Mouse (Mus musculus) forebrain, embryonic 14.5 days (tissue): ENCODE results near the gene Serpine1. TPM values are rescaled to one million over a fixed set of nuclear protein-coding genes. Genes with fewer than 3 reads are reported as not detected.
A peak's percentile ranks its signal among the peaks of the same experiment; 100 is the strongest.

Source experiments
- ATAC-seq: fragments of 200-750 bp; cut with Nextera tagmentation; 2 replicates; pipeline ENCODE4 v1.8.0; 2017; ENCODE audit warnings: mild to moderate bottlenecking, moderate library complexity
- DNase-seq: peaks from one replicate; pipeline ENCODE4 v3.0.0-alpha.2; 2015; ENCODE audit warnings: low spot score
- H3K27ac ChIP-seq: fragments of 300-500 bp; sonication (generic); 2 replicates; pipeline ENCODE4 v1.5.1; 2014; ENCODE audit warnings: low read depth, mild to moderate bottlenecking, control low read depth, low read length, moderate library complexity
- H3K27me3 ChIP-seq: fragments of 300-500 bp; sonication (generic); replicated peaks from 2 replicates; pipeline ENCODE4 v1.6.1; 2014; ENCODE audit warnings: low read length, control low read depth, mixed read lengths; ENCODE audit not compliant: control insufficient read depth, insufficient read depth
- H3K36me3 ChIP-seq: fragments of 300-500 bp; sonication (generic); 2 replicates; pipeline ENCODE4 v1.6.1; 2014; ENCODE audit warnings: low read length, control low read depth; ENCODE audit not compliant: control insufficient read depth, insufficient read depth
- H3K4me1 ChIP-seq: fragments of 300-500 bp; sonication (generic); 2 replicates; pipeline ENCODE4 v1.6.1; 2014; ENCODE audit warnings: antibody characterized with exemption, low read length, control low read depth; ENCODE audit not compliant: control insufficient read depth, insufficient read depth
- H3K4me2 ChIP-seq: fragments of 300-500 bp; sonication (generic); 2 replicates; pipeline ENCODE4 v1.6.1; 2014; ENCODE audit warnings: mild to moderate bottlenecking, control low read depth, low read length
- H3K4me3 ChIP-seq: fragments of 300-500 bp; sonication (generic); 2 replicates; pipeline ENCODE4 v1.5.1; 2014; ENCODE audit warnings: low read depth, low read length, control low read depth
- H3K9ac ChIP-seq: fragments of 300-500 bp; sonication (generic); 2 replicates; pipeline ENCODE4 v1.6.1; 2014; ENCODE audit warnings: mild to moderate bottlenecking, low read length, control low read depth, moderate library complexity
- H3K9me3 ChIP-seq: fragments of 300-500 bp; sonication (generic); replicated peaks from 2 replicates; pipeline ENCODE4 v1.6.1; 2016; ENCODE audit warnings: low read length, control low read depth, mixed read lengths; ENCODE audit not compliant: control insufficient read depth
- WGBS: fragments of 180-500 bp; shearing (Covaris S2); extraction: QIAGEN DNeasy Blood & Tissue Kit; methylation state at CpG from one replicate; pipeline ENCODE4 v1.1.7; 2014; 5-methylcytosine and 5-hydroxymethylcytosine counted together
- polyA plus RNA-seq: library from polyadenylated mRNA; unstranded; fragments of >200 nt; fragmentation: Nextera tagmentation; extraction: Ambion mirVana; gene quantifications from 2 replicates; pipeline ENCODE4 v1.2.1, GENCODE M21; 2014

Serpine1 gene
- polyA plus RNA-seq, 1 experiment from 2014 or later, result 0.28 TPM

DNA sequence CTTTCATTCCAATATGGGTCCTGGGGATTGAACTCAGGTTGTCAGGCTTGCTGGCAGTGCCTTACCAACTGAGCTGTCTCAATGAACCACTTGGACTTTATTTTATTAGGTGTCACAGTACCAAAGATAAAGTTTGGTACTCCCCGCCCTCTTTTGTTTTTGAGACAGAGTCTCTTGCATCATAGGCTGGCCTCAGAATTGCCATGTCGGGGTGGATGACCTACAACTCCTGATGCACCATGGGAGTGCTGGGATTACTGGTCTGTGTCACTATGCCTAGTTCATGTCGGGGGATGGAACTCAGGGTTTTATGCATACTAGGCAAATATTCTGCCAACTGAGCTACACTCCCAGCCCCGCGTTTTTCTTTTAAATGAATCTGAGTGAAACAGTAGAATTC is 17.2 kb downstream of the Serpine1 start:
- Histone ChIP-seq H3K4me3 (no peak overlapping the region), H3K27ac (no peak overlapping the region), H3K9me3 (no peaks in the 10 kb centered on the region), H3K36me3 (no peaks in the 10 kb centered on the region), H3K4me1 (no peaks in the 10 kb centered on the region), H3K9ac (no peak overlapping the region), H3K27me3 (no peaks in the 10 kb centered on the region), H3K4me2 (no peak overlapping the region)
- WGBS, result 91% methylated on average over 5 of the region's 5 CpGs
- no peak for DNase-seq
- no peak for ATAC-seq

DNA sequence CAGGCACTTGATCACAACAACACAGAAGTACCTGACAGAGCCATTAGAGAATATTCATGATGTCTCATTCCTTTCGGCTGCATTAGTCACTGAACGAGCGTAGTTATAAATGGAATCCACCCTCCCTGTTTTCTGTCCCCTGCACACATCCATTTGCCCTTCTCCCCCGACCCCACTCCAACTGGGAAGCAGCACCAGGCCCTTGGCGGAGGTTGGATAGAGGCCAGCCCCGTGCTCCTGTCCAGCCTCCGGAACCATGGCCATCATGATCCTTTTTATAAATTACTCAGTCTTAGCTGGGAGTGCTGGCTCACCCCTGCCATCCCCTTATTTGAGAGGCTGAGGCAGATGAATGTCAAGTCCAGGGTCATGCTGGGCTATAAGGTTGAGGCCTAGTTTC is 17.8 kb downstream of the Serpine1 start:
- H3K4me1 ChIP-seq, result no peaks in the 10 kb centered on the region
- H3K27ac ChIP-seq, result no peak overlapping the region
- H3K27me3 ChIP-seq, result no peaks in the 10 kb centered on the region
- H3K9ac ChIP-seq, result no peak overlapping the region
- ATAC-seq (no peak), DNase-seq (no peak)
- no peaks in the 10 kb centered on the region for H3K9me3 ChIP-seq
- 80% methylated on average over 7 of the region's 7 CpGs for WGBS
- no peaks in the 10 kb centered on the region for H3K36me3 ChIP-seq
- H3K4me3 ChIP-seq, result no peak overlapping the region
- H3K4me2 ChIP-seq, result no peak overlapping the region

DNA sequence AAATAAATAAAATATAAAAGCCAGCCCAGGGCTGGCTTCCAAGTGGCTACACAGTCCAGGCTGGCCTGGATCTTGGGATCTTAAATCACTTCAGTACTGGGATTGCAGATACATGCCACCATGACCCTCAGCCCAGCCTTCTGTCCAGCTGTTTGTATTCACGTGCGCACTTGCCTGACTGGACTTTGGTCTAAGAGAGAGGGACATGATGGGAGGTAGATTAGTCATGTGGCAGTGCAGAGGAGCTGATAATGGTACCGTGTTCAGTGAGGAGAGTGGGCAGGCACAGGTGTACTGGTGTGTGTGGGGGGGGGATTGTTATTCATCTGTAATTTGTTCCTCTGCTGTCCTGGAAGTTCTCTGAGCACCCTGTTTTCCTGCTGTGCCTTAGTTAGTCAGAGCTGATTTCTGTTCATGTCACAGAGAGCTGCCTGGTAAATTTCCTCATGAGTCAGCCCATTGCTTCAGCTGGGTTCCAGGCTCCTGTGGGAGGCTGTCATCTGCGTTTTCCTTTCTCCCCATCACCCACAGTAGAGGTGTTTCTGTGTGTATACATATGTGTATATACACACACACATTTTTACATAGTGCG is 20.1 kb downstream of the Serpine1 start:
- ATAC-seq, result no peak
- DNase-seq, result no peak
- no peak overlapping the region for H3K4me2 ChIP-seq
- no peaks in the 10 kb centered on the region for H3K36me3 ChIP-seq
- 91% methylated on average over 5 of the region's 5 CpGs for WGBS
- H3K27ac ChIP-seq, result no peak overlapping the region
- no peaks in the 10 kb centered on the region for H3K27me3 ChIP-seq
- no peak overlapping the region for H3K9ac ChIP-seq
- H3K9me3 ChIP-seq, result no peaks in the 10 kb centered on the region
- H3K4me3 ChIP-seq, result no peak overlapping the region
- H3K4me1 ChIP-seq, result no peaks in the 10 kb centered on the region

DNA sequence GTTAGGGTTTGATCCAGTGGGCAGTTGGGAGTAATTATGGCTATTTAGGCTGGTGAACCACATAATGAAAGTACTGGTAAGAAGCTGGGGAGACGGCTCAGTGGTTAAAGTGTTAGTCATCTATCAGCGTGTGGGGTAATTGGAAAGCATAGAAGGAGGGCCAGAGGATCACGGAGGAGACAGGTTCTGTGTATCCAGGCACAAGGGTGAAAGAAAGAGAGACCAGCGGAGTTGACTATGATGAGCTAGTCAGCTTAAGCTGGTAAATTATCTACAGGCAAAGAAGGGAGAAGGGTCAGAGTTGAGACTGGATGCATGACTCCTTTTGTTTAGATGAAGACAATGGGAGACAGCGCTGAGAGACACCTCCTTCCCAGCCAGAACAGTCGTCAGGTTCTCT is 20.9 kb downstream of the Serpine1 start:
- no peaks in the 10 kb centered on the region for H3K9me3 ChIP-seq
- H3K4me1 ChIP-seq, result peaks cover 4% of the 10 kb centered on the region; the same call in 1 of the 2 replicates
- no peak overlapping the region for H3K4me2 ChIP-seq
- no peak for DNase-seq
- 57% methylated on average over 6 of the region's 6 CpGs for WGBS
- no peak overlapping the region for H3K27ac ChIP-seq
- H3K36me3 ChIP-seq, result no peaks in the 10 kb centered on the region
- H3K4me3 ChIP-seq, result no peak overlapping the region
- no peaks in the 10 kb centered on the region for H3K27me3 ChIP-seq
- no peak overlapping the region for H3K9ac ChIP-seq
- ATAC-seq, result no peak

DNA sequence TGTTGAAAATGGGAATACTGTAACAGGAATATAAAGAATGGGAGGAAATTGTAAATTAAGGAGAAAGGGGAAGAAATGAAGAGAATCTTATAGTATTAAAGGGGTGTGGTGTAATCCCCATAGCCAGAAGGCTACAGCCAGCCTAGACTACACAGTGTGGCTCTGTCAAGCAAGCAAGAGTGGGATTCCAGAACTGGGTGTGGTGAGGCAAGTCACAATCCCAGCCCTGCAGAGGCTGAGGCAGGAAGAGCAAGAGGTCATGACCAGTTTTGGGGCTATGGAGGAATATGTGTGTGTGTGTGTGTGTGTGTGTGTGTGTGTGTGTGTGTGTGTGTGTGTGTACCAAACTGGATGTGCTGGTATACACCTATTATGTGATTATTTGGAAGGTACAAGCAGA is 25.1 kb downstream of the Serpine1 start:
- Histone ChIP-seq H3K36me3 (peaks cover 9% of the 10 kb centered on the region), H3K4me2 (no peak overlapping the region), H3K4me1 (peaks cover 11% of the 10 kb centered on the region), H3K4me3 (no peak overlapping the region), H3K27me3 (no peaks in the 10 kb centered on the region), H3K27ac (peak overlapping the region; percentile 73; the same call in 1 of the 2 replicates), H3K9ac (no peak overlapping the region), H3K9me3 (no peaks in the 10 kb centered on the region)
- ATAC-seq (no peak), DNase-seq (no peak)

DNA sequence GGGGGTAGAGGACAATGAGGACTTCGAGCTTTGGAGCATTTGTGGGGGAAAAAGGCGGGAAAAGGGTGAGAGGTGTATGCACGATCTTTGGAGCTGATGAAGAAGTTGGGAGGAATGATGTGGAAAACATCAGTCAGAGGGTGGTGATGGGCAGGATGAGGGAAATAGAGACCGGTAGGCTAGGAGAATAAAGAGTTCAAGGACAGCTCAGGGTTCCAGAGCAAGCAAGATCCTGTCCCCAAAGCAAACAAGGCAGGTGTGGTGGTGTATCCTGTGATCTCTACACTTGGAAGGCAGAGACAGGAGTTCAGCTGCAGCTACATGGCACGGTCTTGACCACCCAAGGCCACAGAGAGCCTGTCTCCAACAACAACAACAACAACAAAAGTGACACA is 25.7 kb downstream of the Serpine1 start:
- Histone ChIP-seq H3K9ac (no peak overlapping the region), H3K36me3 (peaks cover 16% of the 10 kb centered on the region), H3K4me3 (peak overlapping the region; percentile 67; the same call in 1 of the 2 replicates), H3K4me2 (peak overlapping the region; percentile 87), H3K27me3 (no peaks in the 10 kb centered on the region), H3K9me3 (no peaks in the 10 kb centered on the region), H3K4me1 (peaks cover 11% of the 10 kb centered on the region), H3K27ac (peak overlapping the region; percentile 73)
- no peak for DNase-seq
- ATAC-seq, result peak; percentile 46
- 20% methylated on average over 5 of the region's 5 CpGs for WGBS

DNA sequence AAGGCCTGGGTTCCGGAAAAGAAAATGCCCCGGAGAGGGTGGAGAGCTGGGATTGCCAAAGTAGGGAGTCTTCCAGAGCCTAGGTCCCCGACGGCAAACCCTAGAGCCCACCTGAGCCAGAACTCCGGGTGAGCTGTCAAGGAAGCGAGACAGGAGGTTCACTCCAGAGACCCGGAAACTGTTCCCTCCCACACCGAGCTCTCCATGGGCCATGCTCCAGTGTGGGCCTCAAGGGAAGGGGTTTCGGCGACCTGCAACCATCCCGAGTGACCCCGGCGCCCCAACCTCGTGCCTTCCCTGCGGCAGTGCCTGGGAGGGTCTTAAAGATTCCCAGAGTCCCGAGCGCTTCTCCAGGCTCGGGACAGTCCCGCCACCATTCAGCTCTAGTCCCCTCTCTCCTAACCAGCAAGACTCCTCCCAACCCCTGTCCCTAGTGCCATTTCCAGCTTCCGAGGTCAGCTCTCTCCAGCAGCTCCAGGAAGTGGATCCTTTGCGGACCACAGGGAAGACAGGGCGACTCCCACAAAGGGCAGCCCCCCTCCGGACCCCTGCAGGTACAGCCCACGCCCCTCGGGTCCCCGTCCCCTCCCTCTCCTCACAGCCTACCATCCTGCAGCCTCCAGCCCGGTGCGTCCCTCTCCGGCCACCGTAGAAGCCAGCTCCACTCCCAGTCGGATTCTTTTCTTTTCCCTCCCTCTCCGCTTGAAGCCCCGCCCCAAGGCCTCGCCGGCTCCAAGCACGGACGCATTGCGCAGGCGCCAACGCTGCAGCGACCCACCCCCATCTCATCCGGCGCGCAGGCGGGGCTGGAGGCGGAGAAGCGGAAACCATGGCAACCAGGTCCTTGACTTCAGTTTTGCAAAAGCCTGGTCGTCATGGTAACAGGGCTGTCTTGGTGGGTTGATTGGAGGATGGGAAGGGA is 26.4 kb downstream of the Serpine1 start, which contains the start of gene Ap1s1:
Gene Ap1s1 (minus strand): TSS at position 734 of the 922 bp plus-strand sequence.
- ATAC-seq, result peak; percentile 95
- peak; percentile 100 for DNase-seq
- Histone ChIP-seq H3K27ac (peak within 1 kb of the TSS; percentile 73), H3K4me3 (peak within 1 kb of the TSS; percentile 67), H3K9ac (peak within 1 kb of the TSS; percentile 80), H3K9me3 (no peaks in the 10 kb centered on the region), H3K27me3 (no peaks in the 10 kb centered on the region), H3K4me2 (peak within 1 kb of the TSS; percentile 87), H3K4me1 (peaks cover 11% of the 10 kb centered on the region), H3K36me3 (peaks cover 21% of the 10 kb centered on the region)
- WGBS, result under 1% methylated on average over 48 of the region's 48 CpGs

DNA sequence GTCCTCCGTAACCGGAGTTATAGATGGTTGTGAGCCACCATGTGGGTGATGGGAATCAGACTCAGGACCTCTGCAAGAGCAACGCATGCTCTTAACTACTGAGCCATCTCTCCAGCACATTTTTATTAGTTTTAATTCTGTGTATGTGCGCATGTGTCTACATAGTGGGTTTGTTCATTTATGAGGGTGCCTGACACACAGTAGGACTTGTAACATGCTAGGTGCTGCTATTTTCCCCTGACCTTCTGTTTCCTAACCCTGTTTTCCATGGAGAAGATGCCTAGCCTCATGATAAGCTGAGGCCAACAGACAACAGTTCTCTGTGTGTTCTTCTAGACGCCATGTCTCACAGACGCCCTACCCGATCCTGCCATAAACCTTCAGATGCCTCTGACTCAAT is 28.1 kb downstream of the Serpine1 start:
- no peak overlapping the region for H3K4me3 ChIP-seq
- no peaks in the 10 kb centered on the region for H3K27me3 ChIP-seq
- no peak for ATAC-seq
- H3K27ac ChIP-seq, result no peak overlapping the region
- peaks cover 35% of the 10 kb centered on the region for H3K36me3 ChIP-seq
- DNase-seq, result no peak
- H3K9me3 ChIP-seq, result no peaks in the 10 kb centered on the region
- WGBS, result 95% methylated on average over 7 of the region's 7 CpGs
- H3K4me2 ChIP-seq, result no peak overlapping the region
- H3K4me1 ChIP-seq, result peaks cover 11% of the 10 kb centered on the region
- H3K9ac ChIP-seq, result no peak overlapping the region

DNA sequence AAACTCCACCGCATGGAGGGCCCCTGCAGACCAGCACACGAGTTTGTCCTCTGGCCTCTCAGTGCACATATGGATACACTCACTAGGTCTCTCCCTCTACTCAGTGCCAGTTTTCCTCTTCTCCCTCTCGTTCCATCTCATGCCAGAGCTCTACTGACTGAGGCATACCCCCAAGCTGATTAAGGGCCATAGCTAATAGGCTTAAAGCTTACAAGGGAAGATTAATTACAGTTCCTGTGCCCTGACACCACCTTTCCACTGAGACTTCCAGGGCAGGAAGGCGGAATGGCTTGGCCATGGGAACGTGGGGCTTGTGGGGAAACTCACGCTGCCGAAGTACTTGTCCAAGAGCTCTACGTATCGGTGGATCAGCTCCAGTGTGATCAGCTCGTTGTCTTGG is 30.6 kb downstream of the Serpine1 start:
- H3K27me3 ChIP-seq, result no peaks in the 10 kb centered on the region
- H3K27ac ChIP-seq, result no peak overlapping the region
- no peaks in the 10 kb centered on the region for H3K9me3 ChIP-seq
- no peak overlapping the region for H3K9ac ChIP-seq
- peaks cover 60% of the 10 kb centered on the region for H3K36me3 ChIP-seq
- peaks cover 8% of the 10 kb centered on the region for H3K4me1 ChIP-seq
- no peak overlapping the region for H3K4me2 ChIP-seq
- DNase-seq, result no peak
- no peak for ATAC-seq
- WGBS, result 80% methylated on average over 10 of the region's 10 CpGs
- H3K4me3 ChIP-seq, result no peak overlapping the region
